In genomic region chr17:34671151-34672066, GRCm38 (mm10) we compare ENCODE assay signal across 10 mouse cellular contexts. TPM values are rescaled to one million over a fixed set of nuclear protein-coding genes. Genes with fewer than 3 reads are reported as not detected.
DNase-seq lines count a peak whose midpoint lies in the region; ATAC-seq lines count a peak whose summit lies in the region.
"Had no signal": no experiment of that assay in that cellular context is flagged by ENCODE, and none has a peak within 500 bp of the region (broad histone marks: within the 10 kb centered on the region; RNA-seq: fewer than 3 reads in every experiment).

No protein-coding gene starts in this region.

- peaks cover 15 to 32% of the 10 kb centered on the region in 2 experiments for H3K4me1 ChIP-seq in heart, embryonic 14.5 days (ENCODE audit: control insufficient read depth in 2 of 2, insufficient read depth in 2 of 2, low read length in 2 of 2)
- H3K4me1 ChIP-seq in brown adipose tissue, adult 24 weeks (ENCODE audit: control insufficient read depth, insufficient read depth, insufficient read length, low read length), result no peaks in the 10 kb centered on the region; the same call in 1 of the 2 replicates
- peaks cover 17% of the 10 kb centered on the region for H3K4me1 ChIP-seq in hindbrain, embryonic 13.5 days (replicated peaks)
- peaks cover 11% of the 10 kb centered on the region; the same call in 1 of the 2 replicates for H3K4me1 ChIP-seq in midbrain, embryonic 14.5 days (ENCODE audit: control insufficient read depth, insufficient read depth, low read length)

- H3K27me3 ChIP-seq in heart, embryonic 14.5 days (ENCODE audit: control insufficient read depth, insufficient read depth, low read length), result peaks cover 48% of the 10 kb centered on the region
- peaks cover 80% of the 10 kb centered on the region for H3K27me3 ChIP-seq in hindbrain, embryonic 13.5 days
- peaks cover 43% of the 10 kb centered on the region for H3K27me3 ChIP-seq in midbrain, embryonic 14.5 days (ENCODE audit: control insufficient read depth, insufficient read depth, low read length)

- H3K9me3 ChIP-seq in heart, embryonic 14.5 days (ENCODE audit: control insufficient read depth, low read length), result no peaks in the 10 kb centered on the region
- no peaks in the 10 kb centered on the region for H3K9me3 ChIP-seq in hindbrain, embryonic 13.5 days
- H3K9me3 ChIP-seq in midbrain, embryonic 14.5 days (ENCODE audit: control insufficient read depth, low read length), result no peaks in the 10 kb centered on the region

- peak overlapping the region; percentile 26 to 34 for H3K4me3 ChIP-seq in heart, embryonic 14.5 days (ENCODE audit: control insufficient read depth in 1 of 2, insufficient read depth in 1 of 2, low read depth in 1 of 2, low read length in 2 of 2)
- H3K4me3 ChIP-seq in brown adipose tissue, adult 24 weeks (ENCODE audit: insufficient read depth, low read depth, low read length), result 0 out of 2 replicates have a peak overlapping the region, but pooled peaks have one; percentile 16
- peak overlapping the region; percentile 42 for H3K4me3 ChIP-seq in hindbrain, embryonic 13.5 days
- peak overlapping the region; percentile 33 for H3K4me3 ChIP-seq in midbrain, embryonic 14.5 days (replicated peaks; ENCODE audit: low read depth, low read length)

- no peaks in the 10 kb centered on the region for H3K36me3 ChIP-seq in heart, embryonic 14.5 days (ENCODE audit: control insufficient read depth, insufficient read depth, low read length)
- no peaks in the 10 kb centered on the region for H3K36me3 ChIP-seq in hindbrain, embryonic 13.5 days
- no peaks in the 10 kb centered on the region for H3K36me3 ChIP-seq in midbrain, embryonic 14.5 days (ENCODE audit: control insufficient read depth, insufficient read depth, low read length)

- 11% methylated on average over 93 of the region's 93 CpGs for WGBS in heart, embryonic 14.5 days
- 9% methylated on average over 93 of the region's 93 CpGs for WGBS in hindbrain, embryonic 13.5 days
- 9% methylated on average over 93 of the region's 93 CpGs for WGBS in midbrain, embryonic 14.5 days

- H3K27ac ChIP-seq in heart, embryonic 14.5 days (replicated peaks in 1 of 2; ENCODE audit: control insufficient read depth in 1 of 2, insufficient read depth in 1 of 2, low read depth in 2 of 2, low read length in 2 of 2), result no peak overlapping the region
- H3K27ac ChIP-seq in brown adipose tissue, adult 24 weeks (replicated peaks; ENCODE audit: low read depth, low read length), result no peak overlapping the region
- no peak overlapping the region for H3K27ac ChIP-seq in hindbrain, embryonic 13.5 days
- no peak overlapping the region for H3K27ac ChIP-seq in midbrain, embryonic 14.5 days (replicated peaks; ENCODE audit: low read depth, low read length)

- no peak for DNase-seq in heart, adult 11 months
- DNase-seq in midbrain, embryonic 14.5 days, result peak; percentile 35
- no peak for DNase-seq in layer of hippocampus, adult 9-10 months (ENCODE audit: low spot score)
- no peak for DNase-seq in gastrocnemius, adult 8-10 months (ENCODE audit: low spot score in 2 of 2)
- no peak for DNase-seq in cerebellum, postnatal 4 days (ENCODE audit: low spot score in 2 of 2)
- DNase-seq: cerebellum, adult 18-20 months had no signal

- peak overlapping the region; percentile 41; the same call in 1 of the 2 replicates for H3K9ac ChIP-seq in heart, embryonic 14.5 days (ENCODE audit: low read length)
- peak overlapping the region; percentile 63 for H3K9ac ChIP-seq in hindbrain, embryonic 13.5 days
- H3K9ac ChIP-seq in midbrain, embryonic 14.5 days (replicated peaks; ENCODE audit: low read length), result peak overlapping the region; percentile 40

- peak overlapping the region; percentile 63 for H3K4me2 ChIP-seq in heart, embryonic 14.5 days (ENCODE audit: low read length)
- H3K4me2 ChIP-seq in hindbrain, embryonic 13.5 days, result peak overlapping the region; percentile 71
- H3K4me2 ChIP-seq in midbrain, embryonic 14.5 days (ENCODE audit: low read length), result peak overlapping the region; percentile 62

- ATAC-seq in heart, embryonic 14.5 days (ENCODE audit: insufficient number of reproducible peaks, insufficient read depth, low FRiP score, low read depth), result 0 out of 2 replicates have a peak, but pooled peaks have one; percentile 22
- ATAC-seq in hindbrain, embryonic 13.5 days (ENCODE audit: low FRiP score), result peak; percentile 63
- peak; percentile 34; the same call in 1 of the 2 replicates for ATAC-seq in midbrain, embryonic 14.5 days (ENCODE audit: low FRiP score, low TSS enrichment)

RNA-seq across cellular contexts. Expression of gene Tnxb, which starts 1.1 kb away (rescaled TPM):
- 2.7 and 3.0 TPM in 2 replicates for polyA plus RNA-seq in heart, embryonic 14.5 days (2014; fragmentation: Nextera tagmentation; extraction: Ambion mirVana)
- polyA plus RNA-seq in brown adipose tissue, adult 24 weeks (2012; ENCODE audit: insufficient read depth, insufficient read length, missing spikeins), result 9.7 and 10.1 TPM in 2 replicates
- polyA plus RNA-seq in hindbrain, embryonic 13.5 days (2015; fragmentation: Nextera tagmentation; extraction: Ambion mirVana), result 0.09 TPM in 2 replicates
- polyA plus RNA-seq in midbrain, embryonic 14.5 days (2014; fragmentation: Nextera tagmentation; extraction: Ambion mirVana), result 0.13 and 0.24 TPM in 2 replicates
- total RNA-seq in gastrocnemius, adult 8-10 months (2022), result 10 to 100 TPM; 18.1 to 27.4 (median 23.3) TPM
- total RNA-seq: monocyte, adult 5-6 weeks had no signal

RNA-seq across cellular contexts. Expression of gene Atf6b, which starts 24.5 kb away (rescaled TPM):
- polyA plus RNA-seq in heart, embryonic 14.5 days (2014; fragmentation: Nextera tagmentation; extraction: Ambion mirVana), result 28.7 and 34.3 TPM in 2 replicates
- polyA plus RNA-seq in brown adipose tissue, adult 24 weeks (2012; ENCODE audit: insufficient read depth, insufficient read length, missing spikeins), result 16.2 and 17.1 TPM in 2 replicates
- 117 and 122 TPM in 2 replicates for polyA plus RNA-seq in hindbrain, embryonic 13.5 days (2015; fragmentation: Nextera tagmentation; extraction: Ambion mirVana)
- polyA plus RNA-seq in midbrain, embryonic 14.5 days (2014; fragmentation: Nextera tagmentation; extraction: Ambion mirVana), result 97.1 TPM in 2 replicates
- 1 to 10 TPM; 5.4 to 7.6 (median 6.3) TPM for total RNA-seq in gastrocnemius, adult 8-10 months (2022)

RNA-seq across cellular contexts. Expression of gene Fkbpl, which starts 26.8 kb away (rescaled TPM):
- polyA plus RNA-seq in heart, embryonic 14.5 days (2014; fragmentation: Nextera tagmentation; extraction: Ambion mirVana), result 7.3 and 8.9 TPM in 2 replicates
- 11.1 and 26.4 TPM in 2 replicates for polyA plus RNA-seq in brown adipose tissue, adult 24 weeks (2012; ENCODE audit: insufficient read depth, insufficient read length, missing spikeins)
- polyA plus RNA-seq in hindbrain, embryonic 13.5 days (2015; fragmentation: Nextera tagmentation; extraction: Ambion mirVana), result 16.9 and 17.6 TPM in 2 replicates
- 11.2 and 14.5 TPM in 2 replicates for polyA plus RNA-seq in midbrain, embryonic 14.5 days (2014; fragmentation: Nextera tagmentation; extraction: Ambion mirVana)
- total RNA-seq in gastrocnemius, adult 8-10 months (2022), result 1 to 10 TPM; 5.3 to 9.4 (median 8.9) TPM

RNA-seq across cellular contexts. Expression of gene Prrt1, which starts 42.1 kb away (rescaled TPM):
- 0.27 and 0.39 TPM in 2 replicates for polyA plus RNA-seq in heart, embryonic 14.5 days (2014; fragmentation: Nextera tagmentation; extraction: Ambion mirVana)
- polyA plus RNA-seq in brown adipose tissue, adult 24 weeks (2012; ENCODE audit: insufficient read depth, insufficient read length, missing spikeins), result not detected in 2 replicates
- polyA plus RNA-seq in hindbrain, embryonic 13.5 days (2015; fragmentation: Nextera tagmentation; extraction: Ambion mirVana), result 5.5 and 5.6 TPM in 2 replicates
- polyA plus RNA-seq in midbrain, embryonic 14.5 days (2014; fragmentation: Nextera tagmentation; extraction: Ambion mirVana), result 12.4 and 13.6 TPM in 2 replicates
- total RNA-seq in gastrocnemius, adult 8-10 months (2022), result under 1 TPM in 3 of 4 experiments, not detected in 1; 0.12 to 0.35 (median 0.25) TPM

RNA-seq across cellular contexts. Expression of gene Ppt2, which starts 43.1 kb away (rescaled TPM):
- polyA plus RNA-seq in heart, embryonic 14.5 days (2014; fragmentation: Nextera tagmentation; extraction: Ambion mirVana), result 30.4 and 33.3 TPM in 2 replicates
- polyA plus RNA-seq in brown adipose tissue, adult 24 weeks (2012; ENCODE audit: insufficient read depth, insufficient read length, missing spikeins), result 30.2 and 32.3 TPM in 2 replicates
- polyA plus RNA-seq in hindbrain, embryonic 13.5 days (2015; fragmentation: Nextera tagmentation; extraction: Ambion mirVana), result 21.7 and 22.7 TPM in 2 replicates
- polyA plus RNA-seq in midbrain, embryonic 14.5 days (2014; fragmentation: Nextera tagmentation; extraction: Ambion mirVana), result 23.4 and 25.5 TPM in 2 replicates
- 10 to 100 TPM; 38.0 to 40.7 (median 39.9) TPM for total RNA-seq in gastrocnemius, adult 8-10 months (2022)
